Mouse (Mus musculus): ENCODE measurements around the gene Lemd1.

GRCm38 (mm10) chr1:132193806-132194205, 2.6 kb downstream of the Lemd1 start:
- TF ChIP-seq POLR2A (IDR thresholded peaks at IDR 0.05; ENCODE audit: extremely low read depth, insufficient read depth, low read length) (no peak), CTCF (IDR thresholded peaks at IDR 0.05; ENCODE audit: low read depth, low read length) (no peak)
